Mouse (Mus musculus): ENCODE data around the gene Slc25a43.

DNA sequence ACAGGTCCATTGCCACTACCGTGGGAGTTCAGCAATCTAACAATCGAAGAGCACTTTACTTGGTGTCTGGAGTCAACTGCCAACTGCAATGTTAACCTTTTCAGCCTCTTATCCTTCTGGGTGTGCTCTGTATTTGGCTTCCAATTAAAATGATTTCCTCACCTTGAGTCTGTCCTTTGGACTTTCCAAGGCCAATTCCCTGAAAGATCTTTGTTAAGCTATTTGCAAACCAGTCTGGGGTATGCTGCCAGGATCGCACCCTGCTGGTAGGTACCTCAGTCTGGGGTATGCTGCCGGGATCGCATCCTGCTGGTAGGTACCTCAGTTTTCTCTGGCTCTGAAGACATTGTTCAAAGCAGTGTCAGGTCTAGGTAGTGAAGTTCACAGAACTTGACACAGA is 51.1 kb downstream of the Slc25a43 start:
- TF ChIP-seq CTCF (IDR thresholded peaks at IDR 0.05; ENCODE audit: borderline replicate concordance, insufficient read depth, low read length) (no peak), POLR2A (IDR thresholded peaks at IDR 0.05; ENCODE audit: low read depth, low read length) (no peak)
